Mouse (Mus musculus) midbrain, embryonic 10.5 days (tissue): ENCODE results near the gene Lepr. TPM values are rescaled to one million over a fixed set of nuclear protein-coding genes. Genes with fewer than 3 reads are reported as not detected.
A peak's percentile ranks its signal among the peaks of the same experiment; 100 is the strongest.

ENCODE experiments used
- DNase-seq: peaks from one replicate; pipeline ENCODE4 v3.0.0-alpha.2; 2017; ENCODE audit warnings: low spot score
- H3K27ac ChIP-seq: fragments of 300-500 bp; sonication (generic); replicated peaks from 2 replicates; pipeline ENCODE4 v1.5.1; 2016; ENCODE audit warnings: mild to moderate bottlenecking
- H3K27me3 ChIP-seq: fragments of 300-500 bp; sonication (generic); 2 replicates; pipeline ENCODE4 v1.6.1; 2016; ENCODE audit warnings: low read depth, mild to moderate bottlenecking; ENCODE audit not compliant: poor library complexity, severe bottlenecking
- H3K36me3 ChIP-seq: fragments of 300-500 bp; sonication (generic); 2 replicates; pipeline ENCODE4 v1.6.1; 2016; ENCODE audit warnings: mild to moderate bottlenecking, moderate library complexity
- H3K4me1 ChIP-seq: fragments of 300-500 bp; sonication (generic); 2 replicates; pipeline ENCODE4 v1.6.1; 2016
- H3K4me3 ChIP-seq: fragments of 300-500 bp; sonication (generic); 2 replicates; pipeline ENCODE4 v1.5.1; 2016; ENCODE audit warnings: mild to moderate bottlenecking, moderate library complexity
- H3K9me3 ChIP-seq: fragments of 300-500 bp; sonication (generic); replicated peaks from 2 replicates; pipeline ENCODE4 v1.6.1; 2016; ENCODE audit warnings: mild to moderate bottlenecking
- WGBS: fragments of 180-500 bp; shearing (Covaris S2); methylation state at CpG from one replicate; pipeline ENCODE4 v1.1.7; 2016; 5-methylcytosine and 5-hydroxymethylcytosine counted together
- polyA plus RNA-seq: library from polyadenylated mRNA; unstranded; fragments of >200 nt; fragmentation: Nextera tagmentation; extraction: Ambion mirVana; gene quantifications from 2 replicates; pipeline ENCODE4 v1.2.1, GENCODE M21; 2016

The Lepr gene
- polyA plus RNA-seq, 1 experiment from 2014 or later, result 2.0 TPM

GRCm38 (mm10) chr4:101697236-101697635 lies 20.0 kb upstream of the Lepr start:
- no peaks in the 10 kb centered on the region for H3K9me3 ChIP-seq
- DNase-seq, result no peak
- H3K36me3 ChIP-seq, result no peaks in the 10 kb centered on the region
- no peak overlapping the region for H3K27ac ChIP-seq
- H3K4me1 ChIP-seq, result no peaks in the 10 kb centered on the region
- H3K4me3 ChIP-seq, result no peak overlapping the region
- H3K27me3 ChIP-seq, result no peaks in the 10 kb centered on the region
- 89% methylated on average over 3 of the region's 3 CpGs for WGBS

- no peaks in the 10 kb centered on the region for H3K9me3 ChIP-seq
- no peak overlapping the region for H3K27ac ChIP-seq
- H3K4me3 ChIP-seq, result no peak overlapping the region
- DNase-seq, result no peak
- H3K36me3 ChIP-seq, result no peaks in the 10 kb centered on the region
- 79% methylated on average over 1 of the region's 1 CpGs for WGBS
- H3K4me1 ChIP-seq, result no peaks in the 10 kb centered on the region
- no peaks in the 10 kb centered on the region for H3K27me3 ChIP-seq
These were observed 17.8 kb upstream of the Lepr start for GRCm38 (mm10) chr4:101699423-101699822.

- Histone ChIP-seq H3K27ac (no peak overlapping the region), H3K27me3 (no peaks in the 10 kb centered on the region), H3K4me3 (no peak overlapping the region), H3K4me1 (no peaks in the 10 kb centered on the region), H3K9me3 (no peaks in the 10 kb centered on the region), H3K36me3 (no peaks in the 10 kb centered on the region)
- WGBS, result 93% methylated on average over 14 of the region's 14 CpGs
- no peak for DNase-seq
These were observed 16.1 kb upstream of the Lepr start for GRCm38 (mm10) chr4:101700892-101701640.

GRCm38 (mm10) chr4:101705325-101705724 lies 11.9 kb upstream of the Lepr start:
- H3K9me3 ChIP-seq, result no peaks in the 10 kb centered on the region
- no peaks in the 10 kb centered on the region for H3K36me3 ChIP-seq
- no peak for DNase-seq
- H3K27ac ChIP-seq, result no peak overlapping the region
- no peak overlapping the region for H3K4me3 ChIP-seq
- WGBS, result 87% methylated on average over 9 of the region's 9 CpGs
- no peaks in the 10 kb centered on the region for H3K4me1 ChIP-seq
- H3K27me3 ChIP-seq, result no peaks in the 10 kb centered on the region

GRCm38 (mm10) chr4:101707234-101707633 lies 10.0 kb upstream of the Lepr start:
- no peaks in the 10 kb centered on the region for H3K9me3 ChIP-seq
- H3K27me3 ChIP-seq, result no peaks in the 10 kb centered on the region
- no peak for DNase-seq
- no peaks in the 10 kb centered on the region for H3K36me3 ChIP-seq
- H3K4me1 ChIP-seq, result no peaks in the 10 kb centered on the region
- 52% methylated on average over 2 of the region's 2 CpGs for WGBS
- H3K27ac ChIP-seq, result no peak overlapping the region
- no peak overlapping the region for H3K4me3 ChIP-seq

GRCm38 (mm10) chr4:101707953-101708352 lies 9.3 kb upstream of the Lepr start:
- no peak overlapping the region for H3K27ac ChIP-seq
- 0 out of 2 replicates have a peak, but pooled peaks cover 2% of the 10 kb centered on the region for H3K4me1 ChIP-seq
- no peak overlapping the region for H3K4me3 ChIP-seq
- no peaks in the 10 kb centered on the region for H3K27me3 ChIP-seq
- 81% methylated on average over 3 of the region's 3 CpGs for WGBS
- DNase-seq, result no peak
- H3K9me3 ChIP-seq, result no peaks in the 10 kb centered on the region
- no peaks in the 10 kb centered on the region for H3K36me3 ChIP-seq

- no peaks in the 10 kb centered on the region for H3K9me3 ChIP-seq
- H3K27ac ChIP-seq, result no peak overlapping the region
- H3K36me3 ChIP-seq, result no peaks in the 10 kb centered on the region
- no peak overlapping the region for H3K4me3 ChIP-seq
- 77% methylated on average over 4 of the region's 4 CpGs for WGBS
- H3K4me1 ChIP-seq, result 0 out of 2 replicates have a peak, but pooled peaks cover 2% of the 10 kb centered on the region
- DNase-seq, result no peak
- H3K27me3 ChIP-seq, result peaks cover under 1% of the 10 kb centered on the region; the same call in 1 of the 2 replicates
These were observed 6.8 kb upstream of the Lepr start for GRCm38 (mm10) chr4:101710361-101710760.

- no peak for DNase-seq
- Histone ChIP-seq H3K4me1 (0 out of 2 replicates have a peak, but pooled peaks cover 2% of the 10 kb centered on the region), H3K27me3 (peaks cover 8% of the 10 kb centered on the region), H3K9me3 (no peaks in the 10 kb centered on the region), H3K4me3 (no peak overlapping the region), H3K27ac (no peak overlapping the region), H3K36me3 (no peaks in the 10 kb centered on the region)
- 90% methylated on average over 4 of the region's 4 CpGs for WGBS
These were observed 6.1 kb upstream of the Lepr start for GRCm38 (mm10) chr4:101711100-101711499.

GRCm38 (mm10) chr4:101712563-101712962 lies 4.6 kb upstream of the Lepr start:
- H3K27me3 ChIP-seq, result peaks cover 23% of the 10 kb centered on the region
- H3K36me3 ChIP-seq, result no peaks in the 10 kb centered on the region
- no peak for DNase-seq
- peak overlapping the region; percentile 46; the same call in 1 of the 2 replicates for H3K27ac ChIP-seq
- WGBS, result 72% methylated on average over 1 of the region's 1 CpGs
- no peak overlapping the region for H3K4me3 ChIP-seq
- no peaks in the 10 kb centered on the region for H3K9me3 ChIP-seq
- peaks cover 9% of the 10 kb centered on the region for H3K4me1 ChIP-seq

- Histone ChIP-seq H3K36me3 (no peaks in the 10 kb centered on the region), H3K27me3 (peaks cover 41% of the 10 kb centered on the region), H3K4me1 (peaks cover 13% of the 10 kb centered on the region), H3K9me3 (no peaks in the 10 kb centered on the region), H3K27ac (no peak overlapping the region), H3K4me3 (no peak overlapping the region)
- 90% methylated on average over 8 of the region's 8 CpGs for WGBS
- DNase-seq, result no peak
These were observed 1.9 kb upstream of the Lepr start for GRCm38 (mm10) chr4:101715302-101715701.

- H3K4me1 ChIP-seq, result peaks cover 13% of the 10 kb centered on the region
- no peaks in the 10 kb centered on the region for H3K36me3 ChIP-seq
- H3K27ac ChIP-seq, result no peak overlapping the region
- H3K9me3 ChIP-seq, result no peaks in the 10 kb centered on the region
- peaks cover 41% of the 10 kb centered on the region for H3K27me3 ChIP-seq
- H3K4me3 ChIP-seq, result no peak overlapping the region
- 83% methylated on average over 6 of the region's 6 CpGs for WGBS
- DNase-seq, result no peak
These were observed 1.4 kb upstream of the Lepr start for GRCm38 (mm10) chr4:101715805-101716204.

- peaks cover 41% of the 10 kb centered on the region for H3K27me3 ChIP-seq
- WGBS, result 2% methylated on average over 5 of the region's 5 CpGs
- no peak overlapping the region for H3K4me3 ChIP-seq
- H3K36me3 ChIP-seq, result no peaks in the 10 kb centered on the region
- no peaks in the 10 kb centered on the region for H3K9me3 ChIP-seq
- DNase-seq, result no peak
- H3K27ac ChIP-seq, result no peak overlapping the region
- peaks cover 11% of the 10 kb centered on the region for H3K4me1 ChIP-seq
These were observed 1.9 kb downstream of the Lepr start for GRCm38 (mm10) chr4:101718991-101719580.

- H3K27ac ChIP-seq, result no peak overlapping the region
- no peak overlapping the region for H3K4me3 ChIP-seq
- DNase-seq, result no peak
- peaks cover 27% of the 10 kb centered on the region for H3K27me3 ChIP-seq
- H3K9me3 ChIP-seq, result no peaks in the 10 kb centered on the region
- WGBS, result 82% methylated on average over 4 of the region's 4 CpGs
- peaks cover 11% of the 10 kb centered on the region for H3K4me1 ChIP-seq
- no peaks in the 10 kb centered on the region for H3K36me3 ChIP-seq
These were observed 4.5 kb downstream of the Lepr start for GRCm38 (mm10) chr4:101721705-101722104.
